Mouse (Mus musculus): ENCODE measurements around the gene Rpl36a. TPM values are rescaled to one million over a fixed set of nuclear protein-coding genes. Genes with fewer than 3 reads are reported as not detected.

Rpl36a gene
- polyA plus RNA-seq, 1 experiment from 2014 or later = 172 TPM

GRCm38 (mm10) chrX:134554425-134554824 is 31.0 kb upstream of the Rpl36a start:
- no peak for ATAC-seq (replicated peaks; ENCODE audit: extremely low read depth, insufficient read depth, low FRiP score)
- no peaks in the 10 kb centered on the region for H3K9me3 ChIP-seq (replicated peaks; ENCODE audit: control insufficient read depth, low read length)
- 68% methylated on average over 6 of the region's 6 CpGs for WGBS
- no peak overlapping the region for H3K9ac ChIP-seq (ENCODE audit: low read length)
- no peak overlapping the region for H3K4me3 ChIP-seq (ENCODE audit: low read length)
- H3K27ac ChIP-seq (ENCODE audit: low read length) = no peak overlapping the region
- no peaks in the 10 kb centered on the region for H3K27me3 ChIP-seq (ENCODE audit: control insufficient read depth, insufficient read depth, low read length)
- H3K4me1 ChIP-seq (ENCODE audit: control insufficient read depth, insufficient read depth, low read length) = no peaks in the 10 kb centered on the region
- no peaks in the 10 kb centered on the region for H3K36me3 ChIP-seq (ENCODE audit: control insufficient read depth, insufficient read depth)
- no peak overlapping the region for H3K4me2 ChIP-seq (ENCODE audit: low read depth, low read length)

GRCm38 (mm10) chrX:134564326-134564725 is 21.1 kb upstream of the Rpl36a start:
- Histone ChIP-seq H3K27ac (ENCODE audit: low read length) (no peak overlapping the region), H3K9ac (ENCODE audit: low read length) (no peak overlapping the region), H3K9me3 (replicated peaks; ENCODE audit: control insufficient read depth, low read length) (no peaks in the 10 kb centered on the region), H3K27me3 (ENCODE audit: control insufficient read depth, insufficient read depth, low read length) (no peaks in the 10 kb centered on the region), H3K4me2 (ENCODE audit: low read depth, low read length) (no peak overlapping the region), H3K4me3 (ENCODE audit: low read length) (no peak overlapping the region), H3K4me1 (ENCODE audit: control insufficient read depth, insufficient read depth, low read length) (no peaks in the 10 kb centered on the region), H3K36me3 (ENCODE audit: control insufficient read depth, insufficient read depth) (no peaks in the 10 kb centered on the region)
- 42% methylated on average over 4 of the region's 4 CpGs for WGBS
- no peak for ATAC-seq (replicated peaks; ENCODE audit: extremely low read depth, insufficient read depth, low FRiP score)

- WGBS = 73% methylated on average over 8 of the region's 8 CpGs
These were observed 18.8 kb upstream of the Rpl36a start for GRCm38 (mm10) chrX:134566536-134567222.

GRCm38 (mm10) chrX:134577896-134578295 is 7.6 kb upstream of the Rpl36a start:
- H3K4me2 ChIP-seq (ENCODE audit: low read depth, low read length) = no peak overlapping the region
- H3K36me3 ChIP-seq (ENCODE audit: control insufficient read depth, insufficient read depth) = no peaks in the 10 kb centered on the region
- no peaks in the 10 kb centered on the region for H3K9me3 ChIP-seq (replicated peaks; ENCODE audit: control insufficient read depth, low read length)
- no peak overlapping the region for H3K9ac ChIP-seq (ENCODE audit: low read length)
- H3K27ac ChIP-seq (ENCODE audit: low read length) = no peak overlapping the region
- 83% methylated on average over 4 of the region's 4 CpGs for WGBS
- H3K4me3 ChIP-seq (ENCODE audit: low read length) = no peak overlapping the region
- no peaks in the 10 kb centered on the region for H3K4me1 ChIP-seq (ENCODE audit: control insufficient read depth, insufficient read depth, low read length)
- H3K27me3 ChIP-seq (ENCODE audit: control insufficient read depth, insufficient read depth, low read length) = no peaks in the 10 kb centered on the region
- ATAC-seq (replicated peaks; ENCODE audit: extremely low read depth, insufficient read depth, low FRiP score) = no peak

More at GRCm38 (mm10) chrX:134566536-134567222, 18.8 kb upstream of the Rpl36a start:
- H3K4me1 ChIP-seq (ENCODE audit: control insufficient read depth, insufficient read depth, low read length) = no peaks in the 10 kb centered on the region
- ATAC-seq (replicated peaks; ENCODE audit: extremely low read depth, insufficient read depth, low FRiP score) = no peak
- no peaks in the 10 kb centered on the region for H3K27me3 ChIP-seq (ENCODE audit: control insufficient read depth, insufficient read depth, low read length)
- no peaks in the 10 kb centered on the region for H3K36me3 ChIP-seq (ENCODE audit: control insufficient read depth, insufficient read depth)
- H3K9me3 ChIP-seq (replicated peaks; ENCODE audit: control insufficient read depth, low read length) = no peaks in the 10 kb centered on the region
- no peak overlapping the region for H3K27ac ChIP-seq (ENCODE audit: low read length)
- no peak overlapping the region for H3K4me2 ChIP-seq (ENCODE audit: low read depth, low read length)
- no peak overlapping the region for H3K4me3 ChIP-seq (ENCODE audit: low read length)
- no peak overlapping the region for H3K9ac ChIP-seq (ENCODE audit: low read length)

GRCm38 (mm10) chrX:134580528-134581305 is 4.7 kb upstream of the Rpl36a start:
- no peaks in the 10 kb centered on the region for H3K9me3 ChIP-seq (replicated peaks; ENCODE audit: control insufficient read depth, low read length)
- no peaks in the 10 kb centered on the region for H3K27me3 ChIP-seq (ENCODE audit: control insufficient read depth, insufficient read depth, low read length)
- no peaks in the 10 kb centered on the region for H3K4me1 ChIP-seq (ENCODE audit: control insufficient read depth, insufficient read depth, low read length)
- WGBS = 74% methylated on average over 14 of the region's 14 CpGs
- no peaks in the 10 kb centered on the region for H3K36me3 ChIP-seq (ENCODE audit: control insufficient read depth, insufficient read depth)
- H3K27ac ChIP-seq (ENCODE audit: low read length) = no peak overlapping the region
- H3K4me3 ChIP-seq (ENCODE audit: low read length) = no peak overlapping the region
- no peak overlapping the region for H3K4me2 ChIP-seq (ENCODE audit: low read depth, low read length)
- ATAC-seq (replicated peaks; ENCODE audit: extremely low read depth, insufficient read depth, low FRiP score) = no peak
- no peak overlapping the region for H3K9ac ChIP-seq (ENCODE audit: low read length)

- H3K27me3 ChIP-seq (ENCODE audit: control insufficient read depth, insufficient read depth, low read length) = no peaks in the 10 kb centered on the region
- WGBS = 71% methylated on average over 11 of the region's 11 CpGs
- no peaks in the 10 kb centered on the region for H3K9me3 ChIP-seq (replicated peaks; ENCODE audit: control insufficient read depth, low read length)
- H3K36me3 ChIP-seq (ENCODE audit: control insufficient read depth, insufficient read depth) = no peaks in the 10 kb centered on the region
- H3K4me1 ChIP-seq (ENCODE audit: control insufficient read depth, insufficient read depth, low read length) = peaks cover 4% of the 10 kb centered on the region
- no peak for ATAC-seq (replicated peaks; ENCODE audit: extremely low read depth, insufficient read depth, low FRiP score)
- no peak overlapping the region for H3K27ac ChIP-seq (ENCODE audit: low read length)
- H3K4me2 ChIP-seq (ENCODE audit: low read depth, low read length) = no peak overlapping the region
- no peak overlapping the region; the same call in 1 of the 2 replicates for H3K4me3 ChIP-seq (ENCODE audit: low read length)
- no peak overlapping the region; the same call in 1 of the 2 replicates for H3K9ac ChIP-seq (ENCODE audit: low read length)
These were observed 3.2 kb upstream of the Rpl36a start for GRCm38 (mm10) chrX:134582270-134582669.

GRCm38 (mm10) chrX:134582888-134583669 is 2.4 kb upstream of the Rpl36a start, which contains the start of gene Btk:
Gene Btk, minus strand, starts transcription at chrX:134583570.
- H3K36me3 ChIP-seq (ENCODE audit: control insufficient read depth, insufficient read depth) = no peaks in the 10 kb centered on the region
- no peak within 1 kb of the TSS; the same call in 1 of the 2 replicates for H3K4me3 ChIP-seq (ENCODE audit: low read length)
- H3K4me2 ChIP-seq (ENCODE audit: low read depth, low read length) = no peak within 1 kb of the TSS
- peaks cover 4% of the 10 kb centered on the region for H3K4me1 ChIP-seq (ENCODE audit: control insufficient read depth, insufficient read depth, low read length)
- no peak within 1 kb of the TSS for H3K27ac ChIP-seq (ENCODE audit: low read length)
- no peaks in the 10 kb centered on the region for H3K9me3 ChIP-seq (replicated peaks; ENCODE audit: control insufficient read depth, low read length)
- no peak for ATAC-seq (replicated peaks; ENCODE audit: extremely low read depth, insufficient read depth, low FRiP score)
- H3K9ac ChIP-seq (ENCODE audit: low read length) = no peak within 1 kb of the TSS; the same call in 1 of the 2 replicates
- 71% methylated on average over 11 of the region's 11 CpGs for WGBS
- H3K27me3 ChIP-seq (ENCODE audit: control insufficient read depth, insufficient read depth, low read length) = no peaks in the 10 kb centered on the region

GRCm38 (mm10) chrX:134586447-134586846 is 993 bp downstream of the Rpl36a start:
- WGBS = 27% methylated on average over 8 of the region's 8 CpGs
- Histone ChIP-seq H3K9ac (ENCODE audit: low read length) (peak overlapping the region; percentile 76), H3K4me3 (ENCODE audit: low read length) (peak overlapping the region; percentile 61), H3K36me3 (ENCODE audit: control insufficient read depth, insufficient read depth) (peaks cover 5% of the 10 kb centered on the region; the same call in 1 of the 2 replicates), H3K9me3 (replicated peaks; ENCODE audit: control insufficient read depth, low read length) (no peaks in the 10 kb centered on the region), H3K4me2 (ENCODE audit: low read depth, low read length) (peak overlapping the region; percentile 70), H3K27ac (ENCODE audit: low read length) (peak overlapping the region; percentile 88), H3K4me1 (ENCODE audit: control insufficient read depth, insufficient read depth, low read length) (peaks cover 4% of the 10 kb centered on the region), H3K27me3 (ENCODE audit: control insufficient read depth, insufficient read depth, low read length) (no peaks in the 10 kb centered on the region)
- no peak for ATAC-seq (replicated peaks; ENCODE audit: extremely low read depth, insufficient read depth, low FRiP score)
